Mouse (Mus musculus) urinary bladder, postnatal 10 days (tissue): Measurements from ENCODE around the gene Phykpl.

Experiments
- DNase-seq: peaks from one replicate; pipeline ENCODE4 v3.0.0; 2022; ENCODE audit warnings: low spot score

The Phykpl gene

GRCm38 (mm10) chr11:51644217-51644616, 59.7 kb downstream of the Phykpl start:
- no peak for DNase-seq

GRCm38 (mm10) chr11:51645293-51645692, 60.7 kb downstream of the Phykpl start:
- no peak for DNase-seq

- no peak for DNase-seq
Observed at GRCm38 (mm10) chr11:51646245-51646644, 61.7 kb downstream of the Phykpl start.

GRCm38 (mm10) chr11:51646751-51647667, 62.5 kb downstream of the Phykpl start:
- no peak for DNase-seq

- no peak for DNase-seq
Observed at GRCm38 (mm10) chr11:51648566-51648965, 64.0 kb downstream of the Phykpl start.

GRCm38 (mm10) chr11:51649111-51649888, 64.7 kb downstream of the Phykpl start:
- no peak for DNase-seq

- DNase-seq = no peak
Observed at GRCm38 (mm10) chr11:51649889-51650199, 65.3 kb downstream of the Phykpl start.

GRCm38 (mm10) chr11:51650261-51650660, 65.7 kb downstream of the Phykpl start:
- DNase-seq = no peak

GRCm38 (mm10) chr11:51650691-51651515, 66.3 kb downstream of the Phykpl start, which contains the start of the genes N4bp3 and D930048N14Rik:
Gene N4bp3 (minus strand): TSS chr11:51650842.
Gene D930048N14Rik (plus strand): TSS chr11:51650954.
- DNase-seq = peak; percentile 36

- DNase-seq = no peak
Observed at GRCm38 (mm10) chr11:51652889-51653418, 68.4 kb downstream of the Phykpl start.

GRCm38 (mm10) chr11:51653736-51654135, 69.2 kb downstream of the Phykpl start:
- DNase-seq = no peak
